Mouse (Mus musculus) gastrocnemius, adult 8-10 months (tissue): Measurements from ENCODE around the gene Serpina3c. TPM values are rescaled to one million over a fixed set of nuclear protein-coding genes. Genes with fewer than 3 reads are reported as not detected.

ENCODE experiments used
- DNase-seq, 2 experiments: peaks; one replicate each; pipeline ENCODE4 v3.0.0; 2022; ENCODE audit warnings: low spot score in 2 of 2
- total RNA-seq, 4 experiments: library from RNA; stranded (reverse); gene quantifications; 2 replicates each; pipeline ENCODE4 v1.2.4; 2022

The Serpina3c gene
- total RNA-seq, result 1 to 10 TPM in 3 of 4 experiments, under 1 TPM in 1; 0.39 to 3.2 (median 1.7) TPM

DNA sequence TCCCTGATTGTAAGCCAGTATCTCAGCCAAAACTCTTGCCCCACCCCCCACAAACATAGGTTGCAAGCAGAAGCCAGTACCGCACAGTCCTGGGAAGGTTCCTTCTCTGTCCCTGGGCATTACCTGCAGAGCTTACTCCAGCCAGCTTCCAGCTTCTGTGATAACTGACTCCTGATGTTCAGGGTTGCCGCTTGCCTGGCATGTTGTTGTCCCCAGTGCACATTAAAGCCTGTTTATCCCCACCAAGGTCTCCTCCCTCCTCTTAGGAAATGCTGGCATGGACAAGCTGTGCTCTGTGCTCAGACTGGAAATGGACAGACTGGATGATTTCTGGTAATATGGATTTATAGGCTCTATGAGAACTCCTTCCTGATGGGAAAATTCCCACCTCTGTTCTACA is at the start of gene Serpina3c:
Serpina3c (minus strand) TSS at position 215 of the 400 bp plus-strand sequence.
- DNase-seq, result no peak

GRCm38 (mm10) chr12:104190852-104191251 is 37.2 kb upstream of the Serpina3c start:
- no peak for DNase-seq

- DNase-seq, result no peak
Observed at GRCm38 (mm10) chr12:104189246-104189645, 35.6 kb upstream of the Serpina3c start.

DNA sequence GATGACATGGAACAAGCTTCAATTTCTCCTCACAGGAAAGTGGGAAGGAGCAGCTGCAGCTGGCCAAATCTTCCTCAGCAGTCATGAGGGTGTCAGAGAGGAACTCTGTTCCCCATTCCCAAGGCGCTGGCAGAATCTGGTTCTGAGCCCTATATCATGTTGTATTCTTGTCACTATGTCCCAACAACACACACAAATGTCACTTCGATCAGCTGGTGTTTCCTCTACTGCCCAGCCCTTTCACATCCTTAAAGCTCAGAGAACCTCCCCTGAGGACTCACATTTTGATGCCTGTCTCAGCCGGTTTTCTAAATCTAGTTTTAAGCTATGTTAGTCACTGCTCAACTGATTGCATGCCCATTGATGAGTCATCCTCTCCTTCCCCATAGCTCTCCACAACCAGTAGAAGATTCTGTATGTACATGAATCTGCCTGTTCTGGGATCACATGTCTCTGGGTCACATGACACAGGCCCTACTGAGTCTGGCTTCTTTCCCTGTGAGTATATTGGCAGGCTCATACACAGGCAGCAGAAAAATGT is 32.4 kb upstream of the Serpina3c start:
- DNase-seq, result no peak

DNA sequence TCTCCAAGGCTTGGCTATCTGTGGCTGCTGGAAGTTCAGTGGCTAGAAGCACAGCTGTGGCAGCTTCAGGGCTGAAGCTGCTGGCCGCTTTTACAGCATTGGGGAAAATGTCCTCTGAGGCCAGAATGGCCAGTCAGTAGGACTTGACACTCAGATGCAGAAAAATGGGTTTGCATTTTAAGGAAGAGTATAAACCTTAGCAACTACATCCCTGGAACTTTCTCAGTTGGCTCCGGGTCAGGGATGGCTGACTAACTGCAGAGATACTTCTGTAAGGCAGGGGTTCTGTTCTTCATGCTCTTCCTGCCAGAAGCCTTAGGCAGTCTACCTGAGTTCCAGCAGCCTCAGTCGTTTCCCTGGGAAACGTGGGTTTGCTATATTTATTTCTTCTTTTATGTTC is 31.4 kb upstream of the Serpina3c start:
- no peak for DNase-seq

GRCm38 (mm10) chr12:104178987-104179386 is 25.3 kb upstream of the Serpina3c start:
- DNase-seq, result no peak

DNA sequence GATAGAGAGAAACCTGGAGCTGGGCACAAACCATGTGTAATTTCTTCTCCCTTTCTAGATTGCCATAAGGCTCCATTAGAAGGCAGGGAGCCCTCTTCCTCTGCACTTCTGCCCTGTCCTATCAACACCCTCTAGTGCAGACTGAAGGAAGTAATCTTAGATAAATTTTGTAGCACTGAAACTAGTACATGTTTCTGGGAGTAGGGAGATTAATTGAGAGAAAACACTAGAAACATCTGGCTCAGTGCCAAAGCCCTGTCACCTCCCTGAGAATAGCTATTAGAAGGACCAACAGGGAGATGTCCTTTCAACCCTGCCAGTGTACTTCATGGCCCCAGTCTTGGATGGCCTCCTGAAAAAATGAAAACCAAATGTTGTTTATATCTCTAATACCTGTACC is 24.9 kb upstream of the Serpina3c start:
- DNase-seq, result no peak

GRCm38 (mm10) chr12:104175636-104176035 is 22.0 kb upstream of the Serpina3c start:
- no peak for DNase-seq

GRCm38 (mm10) chr12:104174747-104175146 is 21.1 kb upstream of the Serpina3c start:
- peak; percentile 17 to 27 for DNase-seq

DNA sequence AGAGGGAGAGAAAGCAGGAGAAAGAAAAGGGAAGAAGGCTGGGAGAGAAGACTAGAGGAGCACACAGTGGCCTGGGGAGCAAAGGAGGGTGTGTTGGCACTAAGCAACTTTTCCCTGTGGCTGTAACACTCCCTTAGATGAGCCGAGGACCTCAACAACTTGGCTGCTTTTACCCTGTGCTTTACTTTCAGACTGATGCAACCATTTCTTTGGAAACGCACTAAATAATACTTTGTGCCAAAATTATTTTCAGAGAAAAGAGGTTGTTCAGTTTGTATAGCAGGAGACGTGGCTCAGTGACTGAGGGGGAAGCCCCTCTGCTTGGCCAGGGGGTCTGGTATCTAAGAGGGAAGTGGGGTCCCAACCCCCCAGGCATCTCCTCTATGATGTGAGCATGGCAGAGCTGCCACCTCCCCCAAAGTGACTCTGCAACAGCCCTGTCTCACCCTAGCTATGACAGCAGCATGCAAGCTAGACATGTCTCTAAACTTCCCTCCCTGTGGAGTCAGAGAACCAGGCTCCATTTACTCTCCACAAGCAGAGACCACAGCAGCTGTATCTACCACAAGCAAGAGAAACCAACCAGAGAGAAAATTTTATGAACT is 527 bp downstream of the Serpina3c start:
- DNase-seq, result no peak

- DNase-seq, result no peak
Observed at GRCm38 (mm10) chr12:104151989-104152388, 1.7 kb downstream of the Serpina3c start.

DNA sequence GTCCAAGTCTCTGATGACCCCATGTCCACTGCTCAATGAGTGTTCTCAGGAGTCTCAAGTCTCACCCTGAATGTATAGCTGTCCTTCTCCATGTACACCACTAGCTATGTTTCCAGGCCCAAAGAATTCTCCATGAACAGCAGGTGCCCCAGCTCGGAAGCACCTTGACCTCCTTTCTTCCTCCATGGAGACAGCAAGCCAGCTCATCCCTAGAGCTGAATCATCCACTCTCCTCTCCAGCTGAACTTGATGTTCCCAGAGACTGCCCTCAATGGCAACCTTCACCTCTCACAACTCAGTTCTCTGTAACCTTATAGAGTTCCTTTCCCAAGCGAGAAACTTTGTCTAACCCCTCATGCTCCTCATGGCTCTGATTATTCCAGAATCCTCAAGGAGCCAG is 8.1 kb downstream of the Serpina3c start:
- no peak for DNase-seq

GRCm38 (mm10) chr12:104143286-104143685 is 10.4 kb downstream of the Serpina3c start:
- DNase-seq, result no peak

DNA sequence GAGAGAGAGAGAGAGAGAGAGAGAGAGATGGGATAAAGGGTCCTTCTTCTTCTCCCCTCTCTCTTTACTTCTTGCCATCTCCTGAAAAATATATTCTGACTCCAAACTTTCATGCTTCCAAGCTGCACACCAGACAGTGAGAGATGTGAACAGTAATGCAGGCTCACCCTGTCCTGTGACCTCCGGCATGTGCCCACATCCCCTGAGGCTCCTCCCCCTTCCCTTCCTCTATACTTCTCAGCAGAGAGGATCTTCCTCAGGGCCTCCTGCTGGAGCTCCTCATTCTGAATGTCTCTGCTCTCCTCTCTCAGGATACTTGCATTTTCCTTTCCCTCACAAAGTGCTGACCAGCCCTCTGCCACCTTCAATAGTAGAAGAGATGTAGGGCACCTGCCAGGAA is 11.2 kb downstream of the Serpina3c start:
- no peak for DNase-seq

GRCm38 (mm10) chr12:104141506-104141905 is 12.2 kb downstream of the Serpina3c start:
- DNase-seq, result no peak

- no peak for DNase-seq
Observed at GRCm38 (mm10) chr12:104140543-104141103, 13.0 kb downstream of the Serpina3c start.

- no peak for DNase-seq
Observed at GRCm38 (mm10) chr12:104138216-104138615, 15.5 kb downstream of the Serpina3c start.

GRCm38 (mm10) chr12:104131041-104131440 is 22.6 kb downstream of the Serpina3c start:
- DNase-seq, result no peak

- DNase-seq, result no peak
Observed at GRCm38 (mm10) chr12:104127696-104128095, 26.0 kb downstream of the Serpina3c start, which contains the start of gene Serpina3b. TSS of gene Serpina3b (plus strand) at chr12:104127996.

DNA sequence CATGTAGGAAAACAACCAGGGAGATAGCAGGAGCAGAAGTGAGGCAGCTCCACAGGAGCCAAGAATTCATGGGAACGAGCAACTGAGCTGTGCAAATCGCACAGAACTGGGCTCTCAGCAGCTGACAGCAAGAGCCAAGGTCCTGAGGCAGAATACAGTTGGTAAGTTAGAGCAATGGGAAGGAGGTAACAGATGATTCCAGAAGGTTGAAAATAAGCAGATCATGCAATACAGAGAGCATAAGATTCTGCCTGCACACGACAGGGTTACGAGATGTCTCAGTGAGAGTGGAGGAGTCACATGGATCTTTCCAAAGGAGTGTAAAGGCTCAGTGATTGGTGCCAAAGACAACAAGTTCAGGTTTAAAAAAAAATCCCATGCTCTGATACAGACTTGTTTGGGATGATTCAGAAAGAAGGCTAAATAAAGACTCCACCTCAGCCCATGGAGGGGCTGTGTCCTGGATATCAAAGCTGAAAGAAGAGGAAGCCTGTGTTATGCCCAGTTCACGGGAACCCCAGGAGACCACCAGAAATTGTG is 28.6 kb downstream of the Serpina3c start:
- DNase-seq, result no peak

DNA sequence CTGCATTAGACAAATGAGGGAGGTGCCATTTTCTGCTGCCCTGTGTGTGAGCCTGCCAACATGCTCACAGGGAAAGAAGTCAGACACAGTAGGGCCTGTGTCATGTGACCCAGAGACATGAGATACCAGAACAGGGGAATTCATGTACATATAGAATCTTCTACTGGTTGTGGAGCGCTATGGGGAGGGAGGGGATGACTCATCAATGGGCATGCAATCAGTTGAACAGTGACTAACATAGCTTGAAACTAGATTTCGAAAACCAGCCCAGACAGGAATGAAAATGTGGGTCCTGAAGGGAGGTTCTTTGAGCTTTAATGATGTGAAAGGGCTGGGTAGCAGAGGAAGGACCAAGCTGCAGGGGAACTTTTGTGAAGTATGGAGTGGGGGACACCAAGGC is 29.7 kb downstream of the Serpina3c start:
- DNase-seq, result no peak

- no peak for DNase-seq
Observed at GRCm38 (mm10) chr12:104123097-104123496, 30.6 kb downstream of the Serpina3c start.
